Mouse (Mus musculus): ENCODE measurements around the gene Slc36a3. TPM values are rescaled to one million over a fixed set of nuclear protein-coding genes. Genes with fewer than 3 reads are reported as not detected.

The Slc36a3 gene
- polyA plus RNA-seq, 2 experiments: not detected

DNA sequence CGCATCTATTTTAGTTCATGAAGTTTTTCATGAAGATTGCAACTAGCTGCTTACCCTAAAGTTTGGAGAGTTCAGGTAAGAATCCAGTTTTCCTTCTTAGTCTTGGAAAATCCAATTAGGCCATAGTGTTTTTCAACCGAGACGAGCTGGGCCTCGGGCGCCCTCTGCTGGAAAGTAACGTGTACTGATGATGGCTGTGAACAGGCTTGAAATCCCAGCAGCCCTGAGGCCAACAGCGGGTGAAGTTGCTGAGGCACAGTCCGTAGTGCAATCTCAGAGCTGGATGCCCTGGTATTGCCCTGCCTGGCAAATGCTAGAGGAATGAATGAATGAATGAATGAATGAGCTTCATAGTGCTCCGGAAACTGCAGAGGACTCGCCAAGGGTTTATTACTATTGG, 64.5 kb downstream of the Slc36a3 start:
- Histone ChIP-seq H3K27ac (replicated peaks; ENCODE audit: low read depth, low read length) (no peak overlapping the region), H3K4me3 (replicated peaks; ENCODE audit: low read length) (no peak overlapping the region), H3K9me3 (ENCODE audit: control insufficient read depth, low read length) (no peaks in the 10 kb centered on the region), H3K36me3 (ENCODE audit: control insufficient read depth, insufficient read depth, low read length) (no peaks in the 10 kb centered on the region), H3K4me1 (ENCODE audit: control insufficient read depth, insufficient read depth, low read length) (no peaks in the 10 kb centered on the region), H3K9ac (ENCODE audit: low read depth, low read length, severe bottlenecking) (no peak overlapping the region), H3K4me2 (replicated peaks; ENCODE audit: low read depth, low read length, severe bottlenecking) (no peak overlapping the region), H3K27me3 (ENCODE audit: control insufficient read depth, insufficient read depth, low read length) (no peaks in the 10 kb centered on the region)
- TF ChIP-seq POLR2A (IDR thresholded peaks at IDR 0.05; ENCODE audit: borderline replicate concordance, extremely low read depth, insufficient read depth, insufficient read length): no peak
- peak; percentile 72 for DNase-seq (ENCODE audit: low spot score)
- 8% methylated on average over 10 of the region's 10 CpGs for WGBS
- peak; percentile 67; the same call in 1 of the 2 replicates for ATAC-seq (ENCODE audit: low FRiP score, low read depth)

- no peaks in the 10 kb centered on the region for H3K36me3 ChIP-seq (ENCODE audit: control insufficient read depth, insufficient read depth, low read length)
- no peaks in the 10 kb centered on the region for H3K27me3 ChIP-seq (ENCODE audit: control insufficient read depth, insufficient read depth, low read length)
- 53% methylated on average over 5 of the region's 5 CpGs for WGBS
- no peak overlapping the region for H3K4me3 ChIP-seq (replicated peaks; ENCODE audit: low read length)
- no peak overlapping the region for H3K9ac ChIP-seq (ENCODE audit: low read depth, low read length, severe bottlenecking)
- DNase-seq (ENCODE audit: low spot score): no peak
- no peak for TF ChIP-seq POLR2A (IDR thresholded peaks at IDR 0.05; ENCODE audit: borderline replicate concordance, extremely low read depth, insufficient read depth, insufficient read length)
- no peak overlapping the region for H3K27ac ChIP-seq (replicated peaks; ENCODE audit: low read depth, low read length)
- ATAC-seq (ENCODE audit: low FRiP score, low read depth): no peak
- H3K4me1 ChIP-seq (ENCODE audit: control insufficient read depth, insufficient read depth, low read length): no peaks in the 10 kb centered on the region
- H3K4me2 ChIP-seq (replicated peaks; ENCODE audit: low read depth, low read length, severe bottlenecking): no peak overlapping the region
- no peaks in the 10 kb centered on the region for H3K9me3 ChIP-seq (ENCODE audit: control insufficient read depth, low read length)
Observed at GRCm38 (mm10) chr11:55085396-55085795, 66.1 kb downstream of the Slc36a3 start.

- H3K9me3 ChIP-seq (ENCODE audit: control insufficient read depth, low read length): no peaks in the 10 kb centered on the region
- H3K27ac ChIP-seq (replicated peaks; ENCODE audit: low read depth, low read length): no peak overlapping the region
- DNase-seq (ENCODE audit: low spot score) (no peak), ATAC-seq (ENCODE audit: low FRiP score, low read depth) (no peak)
- H3K36me3 ChIP-seq (ENCODE audit: control insufficient read depth, insufficient read depth, low read length): no peaks in the 10 kb centered on the region
- no peak overlapping the region for H3K9ac ChIP-seq (ENCODE audit: low read depth, low read length, severe bottlenecking)
- TF ChIP-seq POLR2A (IDR thresholded peaks at IDR 0.05; ENCODE audit: borderline replicate concordance, extremely low read depth, insufficient read depth, insufficient read length): no peak
- no peak overlapping the region for H3K4me3 ChIP-seq (replicated peaks; ENCODE audit: low read length)
- no peaks in the 10 kb centered on the region for H3K27me3 ChIP-seq (ENCODE audit: control insufficient read depth, insufficient read depth, low read length)
- no peak overlapping the region for H3K4me2 ChIP-seq (replicated peaks; ENCODE audit: low read depth, low read length, severe bottlenecking)
- 68% methylated on average over 4 of the region's 4 CpGs for WGBS
- H3K4me1 ChIP-seq (ENCODE audit: control insufficient read depth, insufficient read depth, low read length): no peaks in the 10 kb centered on the region
Observed at GRCm38 (mm10) chr11:55084629-55085028, 66.9 kb downstream of the Slc36a3 start.

DNA sequence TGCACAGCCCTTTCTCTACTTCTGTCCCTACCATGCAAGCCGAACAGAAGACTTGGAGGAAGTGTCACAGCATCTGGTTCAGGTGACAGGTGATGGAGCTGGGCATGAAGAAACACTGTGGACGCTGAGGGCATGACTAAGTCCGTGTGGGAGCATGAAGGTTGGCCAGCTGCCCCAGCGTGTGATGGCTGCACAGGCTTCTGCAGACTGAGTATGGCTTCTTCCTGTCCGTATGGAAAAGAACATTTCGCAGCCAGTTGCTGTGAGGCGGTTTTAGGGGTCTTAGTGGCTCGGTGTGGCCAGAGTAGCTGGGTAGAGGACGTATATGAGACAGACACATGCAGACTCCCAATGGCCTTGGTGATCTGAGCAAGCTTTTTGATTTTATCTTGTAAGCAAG, 70.3 kb downstream of the Slc36a3 start:
- no peak for ATAC-seq (ENCODE audit: low FRiP score, low read depth)
- TF ChIP-seq POLR2A (IDR thresholded peaks at IDR 0.05; ENCODE audit: borderline replicate concordance, extremely low read depth, insufficient read depth, insufficient read length): no peak
- 89% methylated on average over 9 of the region's 9 CpGs for WGBS

DNA sequence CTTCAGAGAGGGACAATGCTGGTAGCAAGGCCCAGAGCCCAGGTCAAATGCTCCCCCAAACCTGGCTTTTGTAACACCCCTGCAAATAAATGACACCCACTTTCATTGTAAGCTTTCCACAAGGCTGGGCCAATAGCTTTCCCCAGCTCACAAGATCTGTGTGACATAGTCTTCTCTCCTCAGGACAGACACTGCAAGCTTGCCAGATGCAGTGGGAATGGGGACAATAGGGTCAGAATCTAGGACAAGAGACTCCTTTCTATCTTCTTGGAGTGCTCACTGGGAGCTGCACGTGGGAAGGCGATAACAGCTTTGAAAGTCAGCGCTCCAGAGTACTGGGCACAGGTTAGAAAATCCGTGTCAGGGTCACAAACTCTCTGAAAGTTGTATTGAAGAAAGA, 72.3 kb downstream of the Slc36a3 start:
- no peak overlapping the region for H3K4me3 ChIP-seq (replicated peaks; ENCODE audit: low read length)
- peaks cover 6% of the 10 kb centered on the region; the same call in 1 of the 2 replicates for H3K4me1 ChIP-seq (ENCODE audit: control insufficient read depth, insufficient read depth, low read length)
- H3K9ac ChIP-seq (ENCODE audit: low read depth, low read length, severe bottlenecking): no peak overlapping the region

More for the DNA sequence above, 70.3 kb downstream of the Slc36a3 start:
- H3K9ac ChIP-seq (ENCODE audit: low read depth, low read length, severe bottlenecking): no peak overlapping the region
- no peaks in the 10 kb centered on the region for H3K9me3 ChIP-seq (ENCODE audit: control insufficient read depth, low read length)
- DNase-seq (ENCODE audit: low spot score): no peak
- no peak overlapping the region for H3K4me3 ChIP-seq (replicated peaks; ENCODE audit: low read length)
- H3K36me3 ChIP-seq (ENCODE audit: control insufficient read depth, insufficient read depth, low read length): no peaks in the 10 kb centered on the region
- peaks cover 6% of the 10 kb centered on the region; the same call in 1 of the 2 replicates for H3K4me1 ChIP-seq (ENCODE audit: control insufficient read depth, insufficient read depth, low read length)
- H3K27ac ChIP-seq (replicated peaks; ENCODE audit: low read depth, low read length): no peak overlapping the region
- no peak overlapping the region for H3K4me2 ChIP-seq (replicated peaks; ENCODE audit: low read depth, low read length, severe bottlenecking)
- no peaks in the 10 kb centered on the region for H3K27me3 ChIP-seq (ENCODE audit: control insufficient read depth, insufficient read depth, low read length)

DNA sequence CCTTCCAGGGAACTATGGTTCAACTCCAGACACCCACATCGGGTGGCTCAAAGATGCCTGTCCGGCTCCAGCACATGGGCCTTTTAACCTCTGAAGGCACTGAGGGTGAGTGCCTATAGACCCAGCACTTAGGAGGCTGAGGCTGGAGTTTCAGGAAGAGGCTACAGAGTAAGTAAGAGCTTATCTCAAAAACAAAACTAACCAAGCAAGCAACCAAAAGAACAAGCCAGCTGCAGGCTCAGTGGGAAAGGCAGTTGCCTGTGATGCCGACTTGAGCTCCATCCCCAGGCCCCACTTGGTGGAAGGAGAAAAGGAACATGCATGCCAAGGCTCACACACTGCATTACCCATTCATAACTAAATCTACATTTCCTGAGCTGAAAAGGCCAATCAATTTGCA, 73.0 kb downstream of the Slc36a3 start:
- no peak for TF ChIP-seq POLR2A (IDR thresholded peaks at IDR 0.05; ENCODE audit: borderline replicate concordance, extremely low read depth, insufficient read depth, insufficient read length)
- Histone ChIP-seq H3K4me2 (replicated peaks; ENCODE audit: low read depth, low read length, severe bottlenecking) (peak overlapping the region; percentile 92; the same call in 1 of the 2 replicates), H3K36me3 (ENCODE audit: control insufficient read depth, insufficient read depth, low read length) (no peaks in the 10 kb centered on the region), H3K4me1 (ENCODE audit: control insufficient read depth, insufficient read depth, low read length) (peaks cover 6% of the 10 kb centered on the region; the same call in 1 of the 2 replicates), H3K4me3 (replicated peaks; ENCODE audit: low read length) (peak overlapping the region; percentile 44; the same call in 1 of the 2 replicates), H3K27ac (replicated peaks; ENCODE audit: low read depth, low read length) (no peak overlapping the region), H3K9me3 (ENCODE audit: control insufficient read depth, low read length) (no peaks in the 10 kb centered on the region), H3K27me3 (ENCODE audit: control insufficient read depth, insufficient read depth, low read length) (no peaks in the 10 kb centered on the region), H3K9ac (ENCODE audit: low read depth, low read length, severe bottlenecking) (no peak overlapping the region)
- WGBS: 51% methylated on average over 3 of the region's 3 CpGs
- ATAC-seq (ENCODE audit: low FRiP score, low read depth) (no peak), DNase-seq (ENCODE audit: low spot score) (no peak)

More for the DNA sequence above, 72.3 kb downstream of the Slc36a3 start:
- no peak overlapping the region for H3K27ac ChIP-seq (replicated peaks; ENCODE audit: low read depth, low read length)
- no peaks in the 10 kb centered on the region for H3K36me3 ChIP-seq (ENCODE audit: control insufficient read depth, insufficient read depth, low read length)
- 89% methylated on average over 4 of the region's 4 CpGs for WGBS
- DNase-seq (ENCODE audit: low spot score) (no peak), ATAC-seq (ENCODE audit: low FRiP score, low read depth) (no peak)
- no peaks in the 10 kb centered on the region for H3K9me3 ChIP-seq (ENCODE audit: control insufficient read depth, low read length)
- H3K4me2 ChIP-seq (replicated peaks; ENCODE audit: low read depth, low read length, severe bottlenecking): no peak overlapping the region
- no peaks in the 10 kb centered on the region for H3K27me3 ChIP-seq (ENCODE audit: control insufficient read depth, insufficient read depth, low read length)
- TF ChIP-seq POLR2A (IDR thresholded peaks at IDR 0.05; ENCODE audit: borderline replicate concordance, extremely low read depth, insufficient read depth, insufficient read length): no peak

Measured in limb, embryonic 14.5 days (tissue).